Mouse (Mus musculus) embryonic facial prominence, embryonic 10.5 days (tissue): ENCODE measurements at regions not wholly inside any gene's neighbourhood (a gene's known extent, or its start where the extent isn't known, plus 50 kb on each side); places are given as distances from the start of the nearest gene placed in this dataset.

Experiments
- DNase-seq: peaks from one replicate; pipeline ENCODE4 v3.0.0-alpha.2; 2017; ENCODE audit warnings: low spot score
- H3K27ac ChIP-seq: fragments of 300-500 bp; sonication (generic); replicated peaks from 2 replicates; pipeline ENCODE4 v1.5.1; 2016; ENCODE audit warnings: mild to moderate bottlenecking
- H3K27me3 ChIP-seq: fragments of 300-500 bp; sonication (generic); replicated peaks from 2 replicates; pipeline ENCODE4 v1.6.1; 2016; ENCODE audit warnings: low read depth, mild to moderate bottlenecking; ENCODE audit not compliant: poor library complexity, severe bottlenecking
- H3K36me3 ChIP-seq: fragments of 300-500 bp; sonication (generic); replicated peaks from 2 replicates; pipeline ENCODE4 v1.6.1; 2016; ENCODE audit warnings: mild to moderate bottlenecking, moderate library complexity
- H3K4me1 ChIP-seq: fragments of 300-500 bp; sonication (generic); 2 replicates; pipeline ENCODE4 v1.6.1; 2016
- H3K4me3 ChIP-seq: fragments of 300-500 bp; sonication (generic); 2 replicates; pipeline ENCODE4 v1.5.1; 2016; ENCODE audit warnings: mild to moderate bottlenecking, moderate library complexity
- H3K9me3 ChIP-seq: fragments of 300-500 bp; sonication (generic); 2 replicates; pipeline ENCODE4 v1.6.1; 2016; ENCODE audit warnings: mild to moderate bottlenecking
- WGBS: fragments of 180-500 bp; shearing (Covaris S2); methylation state at CpG from one replicate; pipeline ENCODE4 v1.1.7; 2016; 5-methylcytosine and 5-hydroxymethylcytosine counted together

- Histone ChIP-seq H3K36me3 (no peaks in the 10 kb centered on the region), H3K9me3 (no peaks in the 10 kb centered on the region)
These were observed 440.1 kb downstream of the Cdh11 start for GRCm38 (mm10) chr8:102345392-102345791.

GRCm38 (mm10) chr8:102332511-102332910 lies 452.9 kb downstream of the Cdh11 start:
- DNase-seq = no peak
- Histone ChIP-seq H3K36me3 (no peaks in the 10 kb centered on the region), H3K9me3 (no peaks in the 10 kb centered on the region), H3K4me3 (no peak overlapping the region), H3K27ac (no peak overlapping the region), H3K27me3 (no peaks in the 10 kb centered on the region), H3K4me1 (no peaks in the 10 kb centered on the region)
- WGBS = 73% methylated on average over 5 of the region's 5 CpGs

More at GRCm38 (mm10) chr8:102345392-102345791, 440.1 kb downstream of the Cdh11 start:
- WGBS = 84% methylated on average over 1 of the region's 1 CpGs
- Histone ChIP-seq H3K27me3 (no peaks in the 10 kb centered on the region), H3K27ac (no peak overlapping the region), H3K4me1 (no peaks in the 10 kb centered on the region), H3K4me3 (no peak overlapping the region)
- DNase-seq = no peak

GRCm38 (mm10) chr8:102331151-102331550 lies 454.3 kb downstream of the Cdh11 start:
- 64% methylated on average over 4 of the region's 4 CpGs for WGBS
- Histone ChIP-seq H3K4me3 (no peak overlapping the region), H3K9me3 (no peaks in the 10 kb centered on the region), H3K36me3 (no peaks in the 10 kb centered on the region), H3K27ac (no peak overlapping the region), H3K4me1 (no peaks in the 10 kb centered on the region), H3K27me3 (no peaks in the 10 kb centered on the region)
- DNase-seq = no peak

DNA sequence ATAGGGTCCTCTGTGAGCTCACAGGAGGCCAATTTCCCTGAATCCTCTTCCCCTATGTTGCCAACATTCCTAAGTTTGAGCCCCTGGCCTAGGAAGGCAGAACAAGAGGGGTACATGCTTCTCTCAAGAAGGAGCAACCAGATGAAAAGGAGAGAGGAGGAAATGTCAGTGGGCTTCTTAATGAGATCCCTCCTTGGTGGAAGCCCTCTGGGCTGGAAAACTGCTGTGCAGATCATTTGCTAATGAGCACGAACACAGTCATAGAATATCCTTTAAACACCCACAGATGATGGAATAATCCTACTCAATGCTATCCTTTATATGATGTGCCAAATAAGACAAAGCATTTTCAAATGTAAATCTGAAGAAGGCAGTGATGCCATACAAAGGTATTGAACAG lies 455.5 kb downstream of the Cdh11 start:
- H3K36me3 ChIP-seq = no peaks in the 10 kb centered on the region
- no peak overlapping the region for H3K27ac ChIP-seq
- no peak overlapping the region for H3K4me3 ChIP-seq
- no peaks in the 10 kb centered on the region for H3K27me3 ChIP-seq
- H3K9me3 ChIP-seq = no peaks in the 10 kb centered on the region
- no peak for DNase-seq
- no peaks in the 10 kb centered on the region for H3K4me1 ChIP-seq
- 51% methylated on average over 1 of the region's 1 CpGs for WGBS
